Mouse (Mus musculus): ENCODE measurements around the gene Pgf.

GRCm38 (mm10) chr12:85166631-85167030 lies 11.0 kb downstream of the Pgf start:
- TF ChIP-seq USF1 (IDR thresholded peaks at IDR 0.05; ENCODE audit: low read depth) (no peak), CTCF (IDR thresholded peaks at IDR 0.05; ENCODE audit: control insufficient read depth, insufficient read depth, insufficient read length) (no peak), MYOD1 (IDR thresholded peaks at IDR 0.05; ENCODE audit: control insufficient read depth, insufficient read length, low read depth) (no peak), FOSL1 (IDR thresholded peaks at IDR 0.05; ENCODE audit: insufficient read depth, low read length, poor library complexity, severe bottlenecking) (no peak), MAX (IDR thresholded peaks at IDR 0.05) (no peak)

Data from C2C12 (cell line).